Mouse (Mus musculus): Measurements from ENCODE around the gene Hcar2. TPM values are rescaled to one million over a fixed set of nuclear protein-coding genes. Genes with fewer than 3 reads are reported as not detected.

The Hcar2 gene
- total and polyA plus RNA-seq, 3 experiments, result not detected

- TF ChIP-seq ZMIZ1 (IDR thresholded peaks at IDR 0.05; ENCODE audit: low read depth, low read length), result no peak
- no peak for TF ChIP-seq JUND (IDR thresholded peaks at IDR 0.05; ENCODE audit: low read depth, low read length)
- TF ChIP-seq USF1 (IDR thresholded peaks at IDR 0.05; ENCODE audit: low read depth, low read length), result no peak
- no peak for TF ChIP-seq KAT2A (conservative IDR thresholded peaks at IDR 0.05; ENCODE audit: low read depth, low read length)
- TF ChIP-seq ETS1 (IDR thresholded peaks at IDR 0.05; ENCODE audit: low read depth, low read length), result no peak
- TF ChIP-seq MAZ (IDR thresholded peaks at IDR 0.05; ENCODE audit: low read depth, low read length), result no peak
- no peak for TF ChIP-seq ZNF384 (IDR thresholded peaks at IDR 0.05; ENCODE audit: low read depth, low read length)
- TF ChIP-seq SIN3A (IDR thresholded peaks at IDR 0.05; ENCODE audit: low read length), result no peak
- no peaks in the 10 kb centered on the region for H3K36me3 ChIP-seq (ENCODE audit: control insufficient read depth in 1 of 2, insufficient read depth in 2 of 2, low read length in 2 of 2)
- peaks cover 0 to 4% of the 10 kb centered on the region in 2 experiments; a peak in 1 of 4 replicates for H3K4me1 ChIP-seq (ENCODE audit: control insufficient read depth in 1 of 2, insufficient read depth in 2 of 2, low read length in 2 of 2)
- no peaks in the 10 kb centered on the region for H3K9me3 ChIP-seq (replicated peaks; ENCODE audit: insufficient read depth, low read length)
- H3K27me3 ChIP-seq (ENCODE audit: control insufficient read depth in 1 of 2, insufficient read depth in 2 of 2, low read length in 2 of 2), result 0 out of 4 replicates have a peak, but pooled peaks cover 0 to 1% of the 10 kb centered on the region in 2 experiments
- DNase-seq (ENCODE audit: low read depth, low spot score), result no peak
- H3K79me2 ChIP-seq (ENCODE audit: control insufficient read depth, insufficient read depth, low read length, poor library complexity), result no peaks in the 10 kb centered on the region
- H3K27ac ChIP-seq (ENCODE audit: control insufficient read depth, low read depth, low read length), result no peak overlapping the region
- no peak overlapping the region for H3K9ac ChIP-seq (ENCODE audit: control insufficient read depth, low read depth, low read length, poor library complexity, severe bottlenecking)
- no peak overlapping the region for H3K4me3 ChIP-seq (ENCODE audit: control insufficient read depth in 1 of 2, insufficient read depth in 1 of 2, low read depth in 2 of 2, low read length in 2 of 2)
Observed at GRCm38 (mm10) chr5:123844316-123844715, 21.0 kb downstream of the Hcar2 start.

GRCm38 (mm10) chr5:123843816-123844215, 21.5 kb downstream of the Hcar2 start:
- Histone ChIP-seq H3K9ac (ENCODE audit: control insufficient read depth, low read depth, low read length, poor library complexity, severe bottlenecking) (no peak overlapping the region), H3K27me3 (ENCODE audit: control insufficient read depth in 1 of 2, insufficient read depth in 2 of 2, low read length in 2 of 2) (0 out of 4 replicates have a peak, but pooled peaks cover 0 to 1% of the 10 kb centered on the region in 2 experiments), H3K79me2 (ENCODE audit: control insufficient read depth, insufficient read depth, low read length, poor library complexity) (no peaks in the 10 kb centered on the region), H3K27ac (ENCODE audit: control insufficient read depth, low read depth, low read length) (no peak overlapping the region), H3K36me3 (ENCODE audit: control insufficient read depth in 1 of 2, insufficient read depth in 2 of 2, low read length in 2 of 2) (no peaks in the 10 kb centered on the region), H3K9me3 (replicated peaks; ENCODE audit: insufficient read depth, low read length) (no peaks in the 10 kb centered on the region), H3K4me1 (ENCODE audit: control insufficient read depth in 1 of 2, insufficient read depth in 2 of 2, low read length in 2 of 2) (peaks cover 0 to 4% of the 10 kb centered on the region in 2 experiments; a peak in 1 of 4 replicates), H3K4me3 (ENCODE audit: control insufficient read depth in 1 of 2, insufficient read depth in 1 of 2, low read depth in 2 of 2, low read length in 2 of 2) (no peak overlapping the region)
- TF ChIP-seq POLR2A (IDR thresholded peaks at IDR 0.05; ENCODE audit: control insufficient read depth in 1 of 2, insufficient read depth in 1 of 2, low read depth in 1 of 2, low read length in 2 of 2, poor library complexity in 1 of 2) (no peak), MXI1 (IDR thresholded peaks at IDR 0.05; ENCODE audit: low read depth, low read length) (no peak), KAT2A (conservative IDR thresholded peaks at IDR 0.05; ENCODE audit: low read depth, low read length) (no peak), CHD2 (IDR thresholded peaks at IDR 0.05; ENCODE audit: low read length) (no peak), MAX (IDR thresholded peaks at IDR 0.05; ENCODE audit: low read length) (no peak), CTCF (IDR thresholded peaks at IDR 0.05 in 2 of 3, conservative IDR thresholded peaks at IDR 0.05 in 1 of 3; ENCODE audit: control insufficient read depth in 1 of 3, insufficient read depth in 1 of 3, low read depth in 2 of 3, low read length in 3 of 3, poor library complexity in 1 of 3, severe bottlenecking in 1 of 3) (no peak), UBTF (IDR thresholded peaks at IDR 0.05; ENCODE audit: borderline replicate concordance, insufficient read depth, low read depth, low read length) (no peak), MAFK (IDR thresholded peaks at IDR 0.05; ENCODE audit: borderline replicate concordance, low read depth, low read length) (no peak)
- no peak for DNase-seq (ENCODE audit: low read depth, low spot score)

- TF ChIP-seq ZNF384 (IDR thresholded peaks at IDR 0.05; ENCODE audit: low read depth, low read length), result no peak
- TF ChIP-seq TCF12 (IDR thresholded peaks at IDR 0.05; ENCODE audit: low read depth, low read length), result no peak
- no peak for TF ChIP-seq ETS1 (IDR thresholded peaks at IDR 0.05; ENCODE audit: low read depth, low read length)
- no peak for TF ChIP-seq UBTF (IDR thresholded peaks at IDR 0.05; ENCODE audit: borderline replicate concordance, insufficient read depth, low read depth, low read length)
- TF ChIP-seq MAZ (IDR thresholded peaks at IDR 0.05; ENCODE audit: low read depth, low read length), result no peak
- no peak for TF ChIP-seq USF1 (IDR thresholded peaks at IDR 0.05; ENCODE audit: low read depth, low read length)
- TF ChIP-seq NELFE (IDR thresholded peaks at IDR 0.05; ENCODE audit: low read depth, low read length), result no peak
- TF ChIP-seq CTCF (IDR thresholded peaks at IDR 0.05 in 2 of 3, conservative IDR thresholded peaks at IDR 0.05 in 1 of 3; ENCODE audit: control insufficient read depth in 1 of 3, insufficient read depth in 1 of 3, low read depth in 2 of 3, low read length in 3 of 3, poor library complexity in 1 of 3, severe bottlenecking in 1 of 3), result no peak
- H3K27ac ChIP-seq (ENCODE audit: control insufficient read depth, low read depth, low read length), result no peak overlapping the region
- DNase-seq (ENCODE audit: low read depth, low spot score), result no peak
Observed at GRCm38 (mm10) chr5:123842935-123843282, 22.4 kb downstream of the Hcar2 start.

More at GRCm38 (mm10) chr5:123842935-123843282, 22.4 kb downstream of the Hcar2 start:
- Histone ChIP-seq H3K27me3 (ENCODE audit: control insufficient read depth in 1 of 2, insufficient read depth in 2 of 2, low read length in 2 of 2) (0 out of 4 replicates have a peak, but pooled peaks cover 0 to 1% of the 10 kb centered on the region in 2 experiments), H3K4me1 (ENCODE audit: control insufficient read depth in 1 of 2, insufficient read depth in 2 of 2, low read length in 2 of 2) (peaks cover 0 to 4% of the 10 kb centered on the region in 2 experiments; a peak in 1 of 4 replicates), H3K9ac (ENCODE audit: control insufficient read depth, low read depth, low read length, poor library complexity, severe bottlenecking) (no peak overlapping the region), H3K4me3 (ENCODE audit: control insufficient read depth in 1 of 2, insufficient read depth in 1 of 2, low read depth in 2 of 2, low read length in 2 of 2) (no peak overlapping the region), H3K79me2 (ENCODE audit: control insufficient read depth, insufficient read depth, low read length, poor library complexity) (no peaks in the 10 kb centered on the region), H3K9me3 (replicated peaks; ENCODE audit: insufficient read depth, low read length) (no peaks in the 10 kb centered on the region), H3K36me3 (ENCODE audit: control insufficient read depth in 1 of 2, insufficient read depth in 2 of 2, low read length in 2 of 2) (no peaks in the 10 kb centered on the region)

Measured in MEL (cell line).